Mouse (Mus musculus) liver (tissue): ENCODE measurements around the gene Fzr1.

Source experiments
- DNase-seq: peaks from one replicate; pipeline ENCODE4 v3.0.0-alpha.2; 2020; ENCODE audit warnings: mixed read lengths

Fzr1 gene

DNA sequence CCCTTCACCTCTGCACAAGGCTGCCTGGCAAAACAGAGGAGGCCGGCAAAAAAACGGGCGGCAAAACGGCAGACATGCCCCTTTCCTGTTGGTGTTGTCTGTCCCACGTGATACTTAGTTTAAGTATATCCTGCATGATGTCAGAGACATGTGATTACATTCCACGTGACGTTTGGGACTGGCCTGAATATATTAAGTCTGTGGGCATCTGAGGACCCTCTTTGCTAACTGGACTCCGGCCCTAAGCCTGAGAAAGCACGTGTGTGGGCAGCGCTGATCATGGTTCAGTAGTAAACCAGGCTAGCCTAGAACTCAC lies 22.8 kb upstream of the Fzr1 start:
- no peak for DNase-seq

GRCm38 (mm10) chr10:81400371-81401204 lies 22.3 kb upstream of the Fzr1 start:
- DNase-seq, result no peak

GRCm38 (mm10) chr10:81399798-81400308 lies 21.5 kb upstream of the Fzr1 start:
- no peak for DNase-seq

- DNase-seq, result no peak
These were observed 21.0 kb upstream of the Fzr1 start for GRCm38 (mm10) chr10:81399296-81399695.

GRCm38 (mm10) chr10:81396749-81397148 lies 18.4 kb upstream of the Fzr1 start:
- no peak for DNase-seq

DNA sequence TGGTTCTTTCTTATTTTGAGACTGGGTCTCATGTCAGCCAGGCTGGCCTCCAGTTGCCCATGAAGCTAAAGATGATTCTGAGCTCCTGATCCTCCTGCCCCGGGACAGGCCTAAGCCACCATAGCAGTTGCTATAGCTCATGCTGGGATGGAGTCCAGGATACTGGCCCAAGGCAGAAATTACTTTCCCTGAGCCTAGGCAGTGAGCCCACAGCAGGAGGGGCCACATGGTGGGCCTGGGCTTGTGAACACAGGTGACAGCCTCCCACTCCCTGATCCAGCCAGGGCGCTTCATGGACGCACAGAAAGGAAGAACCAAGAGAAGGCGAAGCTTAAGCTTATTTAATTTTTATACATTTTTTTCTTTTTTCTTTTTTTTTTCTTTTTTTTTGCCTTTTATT lies 17.5 kb upstream of the Fzr1 start:
- no peak for DNase-seq

- peak; percentile 70 for DNase-seq
These were observed 16.8 kb upstream of the Fzr1 start for GRCm38 (mm10) chr10:81395127-81395526.

DNA sequence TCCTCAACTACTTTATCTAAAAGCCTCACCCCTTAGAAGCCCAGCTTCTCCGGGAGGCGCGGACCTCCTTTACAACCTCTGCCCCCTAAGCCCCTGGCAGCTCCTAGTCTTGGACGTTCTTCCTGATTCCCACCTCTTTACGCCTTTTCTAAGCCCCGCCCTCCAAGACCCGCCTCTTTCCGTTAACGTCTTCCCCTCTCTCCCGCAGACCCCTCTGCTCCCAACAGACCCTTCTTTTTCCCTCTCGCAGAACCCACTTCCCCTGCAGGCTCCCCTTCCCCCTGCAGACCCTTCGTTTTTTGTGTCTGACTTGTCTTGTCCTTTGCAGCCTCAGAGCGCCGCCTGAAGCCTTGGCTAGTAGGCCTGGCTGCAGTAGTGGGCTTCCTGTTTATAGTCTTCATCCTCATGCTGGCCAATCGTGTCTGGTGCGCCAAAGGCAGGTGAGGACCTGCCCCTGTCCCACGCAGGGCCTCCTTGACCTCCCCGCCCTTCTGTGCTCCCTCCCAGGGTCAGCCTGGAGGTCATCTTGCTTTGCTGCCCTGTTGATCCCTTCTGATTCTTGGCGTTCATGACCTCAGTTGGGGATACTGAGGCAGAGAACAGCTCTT lies 15.2 kb upstream of the Fzr1 start:
- peak; percentile 46 for DNase-seq

- DNase-seq, result no peak
These were observed 14.5 kb upstream of the Fzr1 start, which contains the start of gene Smim24 for GRCm38 (mm10) chr10:81392781-81393185. Gene Smim24, plus strand, starts transcription at chr10:81393051.

DNA sequence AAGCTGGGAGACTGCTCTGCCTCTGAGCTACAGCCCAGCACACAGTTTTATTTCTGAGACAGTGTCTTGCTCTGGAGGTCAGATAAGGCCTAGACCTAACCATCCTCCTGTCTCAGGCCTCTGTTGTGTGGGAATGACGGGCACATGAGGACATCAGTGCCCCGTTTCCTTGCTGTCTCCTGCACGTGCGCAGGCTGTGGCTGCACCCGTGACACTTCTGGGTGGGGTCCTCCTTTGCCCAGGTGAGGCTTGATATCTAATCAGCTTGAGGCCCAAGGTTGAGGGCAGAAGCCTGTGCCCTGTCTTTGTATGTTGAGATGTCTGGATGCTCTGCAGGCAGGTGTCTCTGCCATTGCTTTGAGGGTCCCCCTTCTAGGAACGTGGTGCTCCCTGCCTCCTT lies 14.0 kb upstream of the Fzr1 start:
- DNase-seq, result no peak

DNA sequence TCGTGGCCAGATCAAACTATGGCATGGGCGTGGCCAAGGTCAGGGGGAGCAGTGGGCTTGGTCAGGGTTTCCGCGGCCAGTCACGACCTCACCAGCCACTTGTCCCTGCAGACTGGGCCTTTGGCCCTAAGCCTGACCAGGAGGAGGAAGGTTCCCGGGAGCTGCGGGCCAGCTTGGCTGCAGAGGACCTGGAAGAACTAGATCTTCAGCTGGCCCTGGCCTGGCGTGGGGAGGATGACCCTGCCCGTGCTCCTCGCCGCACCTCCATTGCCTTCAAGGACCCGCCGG lies 12.3 kb upstream of the Fzr1 start:
- no peak for DNase-seq

DNA sequence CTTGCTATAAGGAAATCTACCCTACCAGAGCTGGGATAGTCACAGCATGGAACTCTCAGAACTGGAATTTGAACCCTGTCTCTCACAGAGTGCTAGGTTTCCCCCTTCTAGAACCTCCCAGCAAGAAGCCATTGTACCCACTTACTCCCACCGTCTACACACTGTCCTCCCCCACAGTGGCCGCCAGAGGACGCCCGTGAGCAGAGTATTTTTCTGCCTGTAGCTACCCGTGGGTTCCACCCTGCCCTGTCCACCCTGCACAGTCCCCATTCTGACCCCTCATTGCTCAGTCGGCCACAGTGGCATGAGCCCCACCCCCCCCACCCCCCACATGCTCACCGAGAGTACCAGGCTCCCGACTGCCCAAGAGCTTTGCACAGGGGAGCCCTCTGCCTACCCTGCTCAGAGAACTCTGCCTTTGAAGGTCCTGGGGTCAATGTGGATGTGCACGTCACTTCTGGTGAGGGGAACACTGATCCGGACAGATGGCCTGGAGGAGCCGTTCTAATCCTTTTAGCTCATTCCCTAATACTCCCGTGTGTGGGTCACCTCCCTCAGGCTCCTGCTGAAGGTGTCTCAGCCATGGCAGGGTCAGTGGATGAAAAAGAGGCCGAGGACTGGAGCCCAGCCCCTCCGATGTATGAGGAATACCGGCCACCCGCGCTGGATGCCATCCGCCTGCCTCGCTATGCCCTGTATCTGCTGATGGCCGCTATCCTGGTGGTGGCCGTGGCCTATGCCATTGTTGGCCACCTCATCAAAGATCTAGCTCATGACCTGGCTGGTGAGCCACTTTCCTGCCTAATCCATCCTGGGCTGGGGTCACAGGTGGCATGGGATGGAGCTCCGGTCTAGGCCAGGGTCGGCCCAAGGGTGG lies 11.7 kb upstream of the Fzr1 start:
- DNase-seq, result peak; percentile 75

GRCm38 (mm10) chr10:81389373-81389772 lies 11.1 kb upstream of the Fzr1 start:
- DNase-seq, result no peak

DNA sequence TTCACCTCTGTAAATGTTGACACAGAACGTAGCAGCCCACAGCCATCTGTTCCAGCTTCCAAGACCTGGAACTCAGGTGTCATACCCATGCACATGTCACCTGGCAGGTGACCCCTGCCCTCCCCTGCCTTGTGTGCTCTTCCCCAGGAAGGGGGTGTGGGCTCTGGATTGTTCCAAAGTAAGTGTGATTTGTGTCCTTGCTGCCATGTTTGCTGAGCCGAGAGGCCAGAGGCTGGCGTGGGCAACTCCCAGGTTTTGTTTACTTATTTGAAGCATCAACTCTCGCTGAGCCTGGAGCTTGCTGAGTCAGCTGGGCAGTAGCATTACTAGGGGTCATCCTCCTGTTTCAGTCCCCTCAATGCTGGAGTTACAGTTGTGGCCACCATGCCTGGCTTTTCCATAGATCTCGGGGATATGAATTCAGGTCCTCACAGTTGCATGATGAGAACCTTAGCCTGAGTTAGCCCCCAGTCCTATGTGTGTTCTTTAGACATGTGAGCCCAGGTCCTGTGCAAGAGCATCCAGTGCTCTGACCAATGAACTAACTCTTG lies 10.3 kb upstream of the Fzr1 start, which contains the start of gene Gm48552:
TSS of gene Gm48552 (plus strand) at position 501 of the 551 bp plus-strand sequence.
- no peak for DNase-seq

DNA sequence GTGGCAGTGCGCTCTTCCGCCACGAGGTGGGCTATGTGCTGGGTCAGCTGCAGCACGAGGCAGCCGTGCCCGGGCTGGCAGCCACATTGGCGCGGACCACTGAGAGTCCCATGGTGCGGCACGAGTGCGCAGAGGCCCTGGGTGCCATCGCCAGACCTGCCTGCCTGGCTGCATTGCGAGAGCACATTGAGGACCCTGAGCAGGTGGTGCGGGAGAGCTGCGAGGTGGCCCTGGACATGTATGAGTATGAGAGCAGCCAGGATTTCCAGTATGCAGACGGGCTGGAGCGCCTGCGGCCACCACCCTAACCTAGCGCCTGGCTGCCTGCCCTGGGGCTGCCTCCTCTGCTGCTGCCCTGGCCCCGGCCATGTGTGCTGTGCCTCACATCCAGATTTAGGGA lies 9.4 kb upstream of the Fzr1 start:
- DNase-seq, result no peak

DNA sequence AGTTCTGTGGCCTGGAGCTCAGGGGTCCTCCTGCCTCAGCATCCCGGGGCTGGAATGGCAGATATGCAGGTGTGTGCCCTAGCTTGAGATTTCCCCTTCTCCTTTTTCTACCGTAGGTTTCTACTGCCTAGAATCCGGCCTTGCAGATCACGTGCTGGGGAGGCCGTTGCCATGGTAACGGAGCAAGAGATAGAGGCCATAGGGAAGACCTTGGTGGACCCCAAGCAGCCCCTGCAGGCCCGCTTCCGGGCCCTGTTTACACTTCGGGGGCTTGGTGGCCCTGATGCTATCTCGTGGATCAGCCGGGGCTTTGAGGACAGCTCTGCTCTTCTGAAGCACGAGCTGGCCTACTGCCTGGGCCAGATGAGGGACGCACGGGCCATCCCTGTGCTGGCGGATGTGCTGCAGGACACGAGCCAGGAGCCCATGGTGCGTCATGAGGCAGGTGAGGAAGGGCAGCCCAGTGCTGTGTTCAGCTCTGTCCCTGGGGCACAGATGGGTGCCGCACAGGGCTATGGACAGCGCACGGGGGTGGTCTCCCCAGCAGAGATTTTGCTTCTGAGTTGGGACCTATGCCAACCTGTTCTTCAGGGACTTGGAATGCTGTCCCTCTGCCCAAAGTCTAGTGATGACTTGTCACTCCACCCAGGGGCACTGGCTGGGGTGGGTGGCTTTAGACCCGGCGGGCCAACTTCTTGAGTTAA lies 7.4 kb upstream of the Fzr1 start:
- DNase-seq, result no peak

DNA sequence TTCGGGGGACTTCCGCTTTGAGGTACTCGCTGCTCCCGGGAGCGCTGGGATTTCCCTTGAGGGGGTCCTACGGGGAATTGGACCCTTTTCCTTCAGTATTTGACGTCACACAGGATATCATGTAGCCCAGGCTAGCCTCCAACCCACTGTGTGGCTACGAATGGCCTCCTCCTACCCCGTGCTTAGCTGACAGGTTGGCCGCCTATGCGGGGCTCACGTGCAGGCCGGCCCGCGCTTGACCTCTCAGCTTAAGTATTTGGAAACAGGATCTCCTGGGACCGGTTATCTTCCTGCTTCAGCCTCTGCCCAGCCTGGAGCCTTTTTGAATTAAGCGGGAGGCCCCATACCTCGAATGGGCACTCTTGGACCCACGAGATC lies 6.3 kb upstream of the Fzr1 start:
- no peak for DNase-seq

DNA sequence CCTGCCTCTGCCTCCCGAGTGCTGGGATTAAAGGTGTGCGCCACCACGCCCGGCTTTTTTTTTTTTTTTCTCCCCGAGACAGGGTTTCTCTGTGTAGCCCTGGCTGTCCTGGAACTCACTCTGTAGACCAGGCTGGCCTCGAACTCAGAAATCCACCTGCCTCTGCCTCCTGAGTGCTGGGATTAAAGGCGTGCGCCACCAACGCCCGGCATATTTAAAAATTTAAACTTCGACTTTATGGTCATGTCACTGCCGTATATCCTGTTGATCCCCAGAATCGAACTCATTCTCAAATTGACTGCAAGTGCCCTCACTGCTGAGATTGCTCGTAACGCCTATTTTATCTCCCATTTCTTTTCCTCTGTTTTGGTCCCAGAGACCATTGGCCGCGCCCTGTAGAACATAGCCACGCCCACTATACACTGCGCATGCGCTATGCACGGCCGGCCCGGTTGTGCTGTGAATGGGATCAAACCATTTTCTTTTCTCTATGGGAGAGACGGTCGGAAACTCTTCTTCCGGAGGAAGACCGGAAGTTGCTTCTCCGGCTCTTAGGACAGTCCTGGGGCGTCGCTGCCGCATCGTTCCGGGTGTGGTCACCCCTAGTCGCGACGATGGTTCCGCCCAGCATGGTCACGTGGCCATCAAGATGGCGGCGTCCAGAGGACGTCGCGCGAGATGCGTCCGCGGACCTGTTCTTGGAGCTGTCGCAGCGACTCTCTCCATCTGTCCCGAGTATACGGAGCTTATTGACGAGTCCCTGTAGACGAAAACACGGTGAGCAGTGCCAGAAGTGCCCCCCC lies 5.7 kb upstream of the Fzr1 start, which contains the start of the genes Dohh and Gm48551:
TSS of gene Dohh (plus strand) at position 627 of the 803 bp plus-strand sequence.
TSS of gene Gm48551 (plus strand) at position 665 of the 803 bp plus-strand sequence.
- DNase-seq, result peak; percentile 100

- peak; percentile 93 for DNase-seq
These were observed 3.7 kb upstream of the Fzr1 start for GRCm38 (mm10) chr10:81382039-81382438.

DNA sequence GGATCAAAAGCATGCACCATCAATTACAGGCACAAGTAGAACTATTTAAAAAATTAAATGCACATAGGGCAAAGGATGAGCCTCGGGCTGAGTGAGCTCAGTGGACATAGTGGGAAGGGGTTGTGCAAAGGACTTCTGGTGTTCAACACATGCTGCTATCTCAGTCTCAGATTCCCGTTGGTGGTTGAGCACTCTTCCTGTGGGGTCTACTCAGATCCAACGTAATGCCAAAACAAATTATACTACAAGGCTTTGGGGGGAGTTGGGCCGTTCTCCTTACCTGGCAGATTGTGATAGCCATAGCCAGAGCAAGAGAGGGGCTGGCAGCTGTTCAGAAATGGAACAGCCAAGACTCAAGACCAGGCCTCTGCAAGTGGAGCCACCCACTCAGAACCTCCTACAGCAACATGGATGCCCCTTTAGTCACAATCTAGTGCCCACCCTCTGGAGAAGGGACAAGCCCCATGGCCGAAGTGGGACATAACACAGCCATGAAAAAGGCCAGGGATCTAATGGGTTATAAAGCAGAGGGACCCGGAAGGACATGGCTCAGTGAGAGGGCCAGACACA lies 1.6 kb upstream of the Fzr1 start:
- no peak for DNase-seq

DNA sequence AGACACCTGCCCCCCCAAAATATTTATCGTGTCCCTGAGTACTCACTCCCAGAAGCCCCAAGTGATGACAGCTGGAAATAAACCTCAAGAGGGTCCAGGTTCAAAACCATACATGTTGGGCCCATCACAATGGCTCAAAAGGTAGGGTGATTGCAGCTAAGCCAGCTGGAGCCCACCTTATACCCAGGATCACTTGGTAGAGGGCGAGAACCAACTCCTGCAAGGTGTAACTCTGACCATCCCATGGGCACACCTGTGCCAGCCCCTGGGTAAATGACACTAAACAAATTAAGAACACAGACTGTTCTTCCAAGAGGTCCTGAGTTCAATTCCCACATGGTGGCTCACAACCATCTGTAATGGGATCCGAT lies 852 bp upstream of the Fzr1 start:
- DNase-seq, result no peak
